Mouse (Mus musculus) cerebellum, adult 2 months (tissue): ENCODE results near the gene Mfap1a.

ENCODE experiments used
- CTCF ChIP-seq: fragments of 200-500 bp; IDR thresholded peaks from 2 replicates; pipeline ENCODE4 v1.5.1; 2011; ENCODE audit warnings: low read depth, mild to moderate bottlenecking, control low read depth, low read length, moderate library complexity, borderline replicate concordance; ENCODE audit not compliant: insufficient read depth
- POLR2A ChIP-seq: fragments of 200-500 bp; IDR thresholded peaks from 2 replicates; pipeline ENCODE4 v1.6.1; 2011; ENCODE audit warnings: low read length, control low read depth, borderline replicate concordance; ENCODE audit not compliant: insufficient read depth

GRCm38 (mm10) chr2:121477491-121478266, 28.8 kb downstream of the Mfap1a start:
- no peak for TF ChIP-seq POLR2A
- TF ChIP-seq CTCF, result no peak
